Mouse (Mus musculus) lung, postnatal 0 days (tissue): Measurements from ENCODE around the gene Igfbp5.

Experiments
- CTCF ChIP-seq: IDR thresholded peaks from 2 replicates; pipeline ENCODE4 v1.5.1; 2016; ENCODE audit warnings: antibody characterized with exemption, mild to moderate bottlenecking
- EP300 ChIP-seq: IDR thresholded peaks from 2 replicates; pipeline ENCODE4 v1.6.1; 2016; ENCODE audit warnings: antibody characterized with exemption, mild to moderate bottlenecking, control low read depth

- no peak for TF ChIP-seq CTCF
- no peak for TF ChIP-seq EP300
Measured at GRCm38 (mm10) chr1:72858874-72859273, 15.8 kb downstream of the Igfbp5 start.
